Mouse (Mus musculus) embryo, embryonic 10 days (tissue): ENCODE data around the gene Dars2.

ENCODE experiments used
- DNase-seq: peaks from one replicate; pipeline ENCODE4 v3.0.0-alpha.2; 2015; ENCODE audit warnings: low spot score

Gene Dars2

GRCm38 (mm10) chr1:161070352-161071271 is at the start of gene Dars2, which contains the start of gene Cenpl:
Gene Dars2 (minus strand): TSS chr1:161070658.
Gene Cenpl (plus strand): TSS chr1:161070713.
- DNase-seq: peak; percentile 98

DNA sequence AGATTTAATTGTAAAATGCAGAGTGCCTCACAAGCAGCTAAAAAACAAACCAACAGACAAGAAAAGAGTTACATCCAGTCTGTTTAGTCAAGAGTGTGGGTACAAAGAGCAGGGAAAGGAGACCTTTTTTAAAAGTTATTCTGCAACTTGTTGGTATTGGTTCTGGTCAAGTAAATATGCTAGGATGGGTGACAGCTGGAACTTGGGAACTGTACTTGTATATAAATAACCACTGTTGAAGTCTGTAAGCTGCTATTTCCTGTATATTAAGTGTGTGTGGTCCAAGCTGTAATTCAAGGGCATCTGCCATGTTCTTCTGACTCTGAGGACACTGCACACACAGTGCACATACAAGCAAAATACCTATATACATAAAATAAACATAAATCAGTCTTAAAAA is 44.1 kb upstream of the Dars2 start:
- no peak for DNase-seq

DNA sequence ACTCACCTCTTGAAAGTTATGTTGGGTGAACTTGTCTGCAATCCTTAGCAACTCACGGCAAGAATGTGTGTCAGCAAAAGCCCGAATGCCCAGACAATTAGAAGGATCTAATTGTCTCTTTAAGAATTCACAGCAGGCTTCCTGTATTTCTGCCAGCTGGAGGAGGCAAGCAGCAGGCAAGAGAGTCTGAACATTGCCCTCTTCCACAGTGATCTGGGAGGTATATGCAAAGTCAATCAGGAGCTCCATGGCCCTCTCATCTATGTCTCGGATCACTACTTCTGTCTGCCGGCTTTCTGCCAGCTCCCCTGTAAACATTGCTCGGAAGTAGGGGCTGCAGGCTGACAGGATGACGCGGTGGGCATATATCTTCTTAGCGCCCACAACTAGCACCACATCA is 38.8 kb upstream of the Dars2 start:
- no peak for DNase-seq

GRCm38 (mm10) chr1:161103842-161104241 is 33.4 kb upstream of the Dars2 start:
- no peak for DNase-seq

DNA sequence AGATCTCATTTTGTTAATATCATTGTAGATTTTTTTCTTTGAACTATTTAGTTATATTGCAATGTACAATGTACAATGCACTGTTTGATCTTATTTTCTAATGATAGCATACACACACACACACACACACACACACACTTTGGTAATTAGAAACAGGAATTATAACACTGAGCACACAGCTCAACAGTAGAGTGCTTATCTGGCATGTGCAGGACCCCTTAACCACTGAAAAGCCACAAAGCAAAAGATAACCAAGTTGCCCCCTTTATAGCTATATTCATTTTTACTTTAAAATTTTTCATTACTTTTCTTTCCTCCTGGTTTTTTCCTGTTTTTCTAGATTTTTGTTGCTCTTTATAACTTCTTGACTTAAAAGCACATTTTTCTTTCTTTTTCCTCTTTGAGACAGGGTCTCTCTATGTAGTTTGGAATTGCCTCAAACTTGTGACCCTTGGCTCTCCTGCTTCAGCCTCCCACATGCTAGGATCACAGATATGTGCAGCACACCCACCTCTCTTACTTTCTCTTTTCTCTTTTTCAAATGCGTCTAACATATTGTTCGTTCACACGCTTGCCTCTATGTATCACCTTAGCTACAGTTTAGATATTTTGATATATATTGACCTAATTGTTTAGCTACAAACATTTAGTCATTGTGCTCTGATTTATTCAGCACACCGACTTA is 29.4 kb upstream of the Dars2 start:
- DNase-seq: no peak

DNA sequence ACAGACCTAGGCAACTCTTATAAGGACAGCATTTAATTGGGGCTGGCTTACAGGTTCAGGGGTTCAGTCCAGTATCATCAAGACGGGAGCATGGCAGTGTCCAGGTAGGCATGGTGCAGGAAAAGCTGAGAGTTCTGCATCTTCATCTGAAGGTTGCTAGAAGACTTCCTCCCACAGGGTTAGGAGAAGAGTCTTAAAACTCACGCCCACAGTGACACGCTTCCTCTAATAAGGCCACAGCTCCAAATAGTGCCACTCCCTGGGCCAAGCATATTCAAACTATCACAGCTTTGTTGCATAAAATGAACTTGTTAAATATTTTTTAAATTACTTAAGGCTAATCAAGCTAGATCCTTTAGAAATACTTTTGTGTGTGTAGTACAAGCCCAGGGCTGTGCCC is 6.8 kb upstream of the Dars2 start:
- no peak for DNase-seq

- DNase-seq: no peak
Measured at GRCm38 (mm10) chr1:161076238-161076637, 5.8 kb upstream of the Dars2 start.

DNA sequence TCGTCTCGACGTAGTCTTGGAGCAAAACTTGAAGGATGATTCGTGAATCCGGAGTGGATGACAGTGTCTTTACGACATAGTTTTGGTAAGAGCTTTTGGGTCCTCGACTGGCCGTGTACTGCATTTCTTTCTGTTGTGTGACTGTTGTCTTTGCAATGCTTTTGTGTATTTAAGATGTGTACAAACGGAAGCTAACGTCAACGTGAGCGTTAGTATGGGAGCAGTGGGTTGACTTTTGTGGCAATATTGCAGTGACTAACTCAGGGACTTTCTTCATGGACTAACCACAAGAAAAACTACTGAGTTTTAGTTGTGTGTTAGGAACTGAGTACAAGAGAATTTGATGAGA is 788 bp upstream of the Dars2 start:
- DNase-seq: peak; percentile 20

GRCm38 (mm10) chr1:161063351-161063750 is 7.1 kb downstream of the Dars2 start:
- DNase-seq: no peak

GRCm38 (mm10) chr1:161057164-161057563 is 13.3 kb downstream of the Dars2 start:
- DNase-seq: no peak

GRCm38 (mm10) chr1:161046972-161047371 is 23.5 kb downstream of the Dars2 start:
- no peak for DNase-seq

GRCm38 (mm10) chr1:161041261-161042020 is 29.0 kb downstream of the Dars2 start:
- DNase-seq: no peak

GRCm38 (mm10) chr1:161040855-161041254 is 29.6 kb downstream of the Dars2 start:
- no peak for DNase-seq

DNA sequence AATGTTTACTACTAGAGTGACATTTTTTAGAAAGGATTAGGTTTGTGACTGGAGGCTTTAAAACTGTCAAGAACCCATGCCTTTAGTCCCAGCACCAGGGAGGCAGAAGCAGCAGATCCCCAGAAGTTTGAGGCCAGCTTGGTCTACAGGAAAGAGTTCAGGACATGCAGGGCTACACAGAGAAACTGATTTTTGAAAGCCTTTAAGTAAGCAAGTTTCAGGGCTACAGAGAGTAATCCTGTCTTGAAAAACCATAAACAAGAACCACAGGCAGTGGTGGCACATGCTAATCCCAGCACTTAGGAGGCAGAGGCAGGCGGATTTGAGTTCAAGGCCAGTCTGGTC is 30.1 kb downstream of the Dars2 start:
- DNase-seq: no peak

DNA sequence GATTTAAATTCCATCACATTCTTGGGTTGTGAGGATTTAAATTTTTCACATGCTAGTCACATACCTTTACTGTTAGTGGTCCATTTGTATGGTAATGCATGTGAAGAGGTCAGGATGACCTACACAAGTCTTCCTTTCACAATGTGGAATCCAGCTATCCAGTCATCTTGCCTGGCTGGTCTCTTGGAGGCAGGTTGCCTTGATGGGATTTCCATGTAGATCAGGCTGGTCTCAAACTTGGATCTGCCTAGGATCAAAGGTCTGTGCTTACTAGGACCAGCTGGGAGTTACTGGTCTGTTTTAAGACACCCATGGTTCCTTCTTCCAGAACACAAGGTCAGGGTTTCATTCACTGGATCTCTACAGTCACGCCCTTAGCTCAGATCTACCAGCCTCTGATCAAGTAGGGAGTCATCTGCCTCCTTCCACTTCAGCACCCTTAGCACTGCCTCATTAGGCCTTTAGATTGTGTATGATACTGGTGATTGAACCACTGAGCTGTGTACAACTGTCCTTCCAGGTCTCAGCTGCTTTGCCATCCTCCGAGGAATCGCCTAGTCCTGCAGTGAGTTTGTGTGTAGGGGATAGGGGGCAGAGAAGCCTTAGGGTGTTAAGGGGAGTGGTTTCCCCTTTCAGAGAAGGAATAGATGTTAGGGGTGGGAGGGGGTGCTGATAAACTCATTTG is 30.6 kb downstream of the Dars2 start:
- peak; percentile 82 for DNase-seq

- peak; percentile 69 for DNase-seq
Measured at GRCm38 (mm10) chr1:161038968-161039721, 31.3 kb downstream of the Dars2 start.

DNA sequence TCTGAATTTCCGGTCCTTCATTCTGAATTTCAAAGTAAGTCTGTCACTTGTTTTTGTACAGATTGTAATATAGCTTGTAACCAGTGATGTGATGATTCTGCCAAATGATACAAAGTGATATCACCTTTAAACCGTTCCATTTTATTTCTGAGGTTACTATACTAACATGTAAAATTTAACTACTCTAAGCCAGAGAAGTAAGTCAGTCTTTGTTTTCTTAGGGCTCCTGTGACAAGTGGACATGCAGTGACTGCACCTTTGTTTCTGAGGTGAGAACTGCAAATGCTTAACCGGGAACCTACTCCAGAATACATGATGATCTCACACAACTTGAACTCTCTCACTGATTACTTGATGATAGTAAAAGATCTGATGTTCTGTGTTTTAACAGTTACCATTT is 32.5 kb downstream of the Dars2 start:
- peak; percentile 20 for DNase-seq

GRCm38 (mm10) chr1:161037599-161037998 is 32.9 kb downstream of the Dars2 start:
- peak; percentile 21 for DNase-seq

DNA sequence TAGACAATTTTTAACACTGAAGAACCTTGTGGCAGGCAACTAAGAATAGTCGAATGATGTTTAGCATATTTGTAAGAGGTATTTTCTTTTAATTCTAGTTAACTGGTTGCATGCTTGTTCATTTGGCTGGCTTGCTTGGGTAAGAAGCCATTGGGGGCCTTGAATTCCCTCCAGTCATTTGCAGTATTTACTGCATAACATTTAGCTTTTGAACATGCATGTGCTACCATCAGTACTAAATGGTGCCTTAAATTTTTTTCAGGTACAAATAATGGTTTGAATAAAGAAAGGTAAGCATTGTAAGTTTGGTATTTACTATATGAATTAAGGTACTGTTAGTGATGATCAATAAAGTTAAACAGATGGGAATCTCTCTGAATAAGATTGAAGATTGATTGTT is 33.4 kb downstream of the Dars2 start:
- DNase-seq: no peak

DNA sequence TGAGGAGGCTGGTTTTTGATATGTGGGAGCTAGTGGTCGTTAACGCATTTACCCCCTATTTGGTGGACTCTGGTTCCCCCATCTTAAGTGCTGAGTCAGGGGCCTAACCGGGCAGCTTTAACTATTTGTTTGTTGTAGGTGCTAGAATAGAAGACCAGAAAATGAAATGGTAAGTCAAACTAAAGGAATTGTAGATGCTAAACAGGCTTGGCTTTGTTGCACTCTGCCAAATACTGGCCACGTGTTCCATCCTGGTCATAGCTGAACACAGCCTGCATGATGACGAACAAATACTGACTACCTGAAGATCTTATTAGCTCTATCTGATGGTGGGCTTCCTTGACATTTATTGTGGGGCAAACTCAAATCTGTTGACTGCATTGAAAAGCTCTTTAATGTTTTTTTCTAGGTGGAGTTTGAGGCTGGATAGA is 34.0 kb downstream of the Dars2 start:
- peak; percentile 57 for DNase-seq

DNA sequence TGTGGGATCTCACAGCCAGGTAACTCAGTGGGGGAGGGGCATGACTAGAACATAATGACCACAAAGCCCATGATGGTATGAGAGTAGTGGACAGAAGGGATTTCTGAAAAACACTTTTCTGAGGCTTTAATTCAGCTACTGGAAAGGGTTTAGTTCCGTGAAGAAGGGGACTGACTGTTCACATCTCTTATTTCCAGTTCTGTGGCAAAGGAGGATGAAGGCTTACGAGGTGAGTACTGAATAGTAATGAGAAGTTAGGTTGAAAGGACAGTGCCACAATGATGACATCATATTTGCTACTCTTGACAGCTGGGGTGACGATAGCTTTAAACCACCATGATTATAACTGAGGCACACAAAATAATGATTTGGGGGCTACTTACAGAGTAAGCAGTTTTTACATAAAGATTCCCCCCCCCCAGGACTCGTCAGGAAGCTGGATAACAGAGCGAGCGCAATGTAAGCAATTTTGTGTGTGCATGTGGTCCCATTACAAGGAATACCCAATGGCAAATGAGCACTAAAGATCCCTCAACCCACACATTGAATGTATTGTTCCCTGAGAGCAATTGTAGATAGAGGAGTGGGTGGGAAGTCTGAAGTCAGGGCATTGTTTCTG is 34.6 kb downstream of the Dars2 start:
- DNase-seq: peak; percentile 71
